Mouse (Mus musculus) right cerebral cortex, postnatal 25 days (tissue): ENCODE data around the gene Fbxw8.

Experiments
- DNase-seq: peaks from one replicate; pipeline ENCODE4 v3.0.0; 2022

Gene Fbxw8

GRCm38 (mm10) chr5:118073213-118073773 is 82.0 kb downstream of the Fbxw8 start:
- no peak for DNase-seq

GRCm38 (mm10) chr5:118071766-118072165 is 83.5 kb downstream of the Fbxw8 start:
- no peak for DNase-seq

GRCm38 (mm10) chr5:118069315-118069714 is 85.9 kb downstream of the Fbxw8 start:
- DNase-seq, result peak; percentile 78

GRCm38 (mm10) chr5:118067984-118068494 is 87.2 kb downstream of the Fbxw8 start:
- DNase-seq, result no peak

- DNase-seq, result no peak
Measured at GRCm38 (mm10) chr5:118067572-118067971, 87.7 kb downstream of the Fbxw8 start.

- DNase-seq, result peak; percentile 57
Measured at GRCm38 (mm10) chr5:118066828-118067227, 88.4 kb downstream of the Fbxw8 start.

- DNase-seq, result no peak
Measured at GRCm38 (mm10) chr5:118065516-118066255, 89.6 kb downstream of the Fbxw8 start.

- DNase-seq, result no peak
Measured at GRCm38 (mm10) chr5:118064284-118064901, 90.9 kb downstream of the Fbxw8 start.

GRCm38 (mm10) chr5:118063181-118063621 is 92.1 kb downstream of the Fbxw8 start:
- peak; percentile 49 for DNase-seq

- DNase-seq, result no peak
Measured at GRCm38 (mm10) chr5:118061391-118061790, 93.9 kb downstream of the Fbxw8 start.

GRCm38 (mm10) chr5:118059646-118060045 is 95.6 kb downstream of the Fbxw8 start:
- DNase-seq, result no peak

- DNase-seq, result no peak
Measured at GRCm38 (mm10) chr5:118058858-118059257, 96.4 kb downstream of the Fbxw8 start.

- no peak for DNase-seq
Measured at GRCm38 (mm10) chr5:118057508-118058111, 97.7 kb downstream of the Fbxw8 start.

- DNase-seq, result no peak
Measured at GRCm38 (mm10) chr5:118053205-118053604, 102.1 kb downstream of the Fbxw8 start.

- no peak for DNase-seq
Measured at GRCm38 (mm10) chr5:118051981-118052662, 103.1 kb downstream of the Fbxw8 start.

GRCm38 (mm10) chr5:118050743-118051142 is 104.5 kb downstream of the Fbxw8 start:
- no peak for DNase-seq

GRCm38 (mm10) chr5:118048928-118049327 is 106.3 kb downstream of the Fbxw8 start:
- DNase-seq, result no peak

- no peak for DNase-seq
Measured at GRCm38 (mm10) chr5:118048412-118048811, 106.9 kb downstream of the Fbxw8 start.

GRCm38 (mm10) chr5:118047091-118047757 is 108.0 kb downstream of the Fbxw8 start:
- DNase-seq, result no peak

GRCm38 (mm10) chr5:118045385-118045784 is 109.9 kb downstream of the Fbxw8 start:
- DNase-seq, result no peak

GRCm38 (mm10) chr5:118044907-118045306 is 110.4 kb downstream of the Fbxw8 start:
- peak; percentile 63 for DNase-seq

GRCm38 (mm10) chr5:118043761-118044160 is 111.5 kb downstream of the Fbxw8 start:
- no peak for DNase-seq
